Mouse (Mus musculus): ENCODE results near the gene Plekha7. TPM values are rescaled to one million over a fixed set of nuclear protein-coding genes. Genes with fewer than 3 reads are reported as not detected.

Plekha7 gene
- total and polyA plus RNA-seq, 2 experiments from 2014 or later: 7.9 to 22.8 TPM

GRCm38 (mm10) chr7:116230811-116231609 lies 77.2 kb downstream of the Plekha7 start:
- WGBS: 73% methylated on average over 11 of the region's 11 CpGs
- H3K4me2 ChIP-seq (ENCODE audit: low read depth, low read length): no peak overlapping the region
- no peak overlapping the region for H3K27ac ChIP-seq
- TF ChIP-seq CTCF (IDR thresholded peaks at IDR 0.05; ENCODE audit: low read depth): no peak
- H3K36me3 ChIP-seq (ENCODE audit: insufficient read depth, low read length): no peaks in the 10 kb centered on the region
- DNase-seq (ENCODE audit: low spot score): no peak
- H3K4me3 ChIP-seq (ENCODE audit: low read length): no peak overlapping the region
- H3K9me3 ChIP-seq (ENCODE audit: low read length): no peaks in the 10 kb centered on the region
- H3K4me1 ChIP-seq (ENCODE audit: insufficient read depth, low read length): peaks cover 21% of the 10 kb centered on the region; the same call in 1 of the 2 replicates
- no peak for ATAC-seq
- no peak overlapping the region for H3K9ac ChIP-seq (replicated peaks; ENCODE audit: low read length)
- H3K27me3 ChIP-seq (ENCODE audit: insufficient read depth, low read length): no peaks in the 10 kb centered on the region

DNA sequence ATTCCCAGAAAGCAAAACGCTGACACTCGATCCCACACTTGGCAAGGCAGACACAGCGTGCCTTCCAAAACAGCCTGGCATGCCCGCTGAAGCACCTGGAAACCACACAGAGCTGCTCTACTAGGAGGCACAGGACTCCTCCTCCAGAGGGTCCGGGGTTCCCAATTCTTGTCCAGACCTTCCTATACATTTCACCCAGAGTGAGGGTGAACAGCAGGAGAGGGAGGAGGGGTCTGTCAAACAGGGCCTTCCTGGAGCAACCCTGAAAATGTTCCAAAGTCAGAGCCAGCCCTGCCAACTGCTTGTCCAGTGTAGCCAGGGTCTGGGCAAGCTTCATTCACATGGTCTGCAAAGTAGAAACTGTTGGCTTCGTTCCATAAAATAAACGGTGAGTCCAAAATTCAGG lies 81.3 kb downstream of the Plekha7 start:
- peak overlapping the region; percentile 34; the same call in 1 of the 2 replicates for H3K27ac ChIP-seq
- no peaks in the 10 kb centered on the region for H3K9me3 ChIP-seq (ENCODE audit: low read length)
- H3K27me3 ChIP-seq (ENCODE audit: insufficient read depth, low read length): no peaks in the 10 kb centered on the region
- H3K4me3 ChIP-seq (ENCODE audit: low read length): no peak overlapping the region
- WGBS: 46% methylated on average over 7 of the region's 7 CpGs
- TF ChIP-seq CTCF (IDR thresholded peaks at IDR 0.05; ENCODE audit: low read depth): no peak
- peaks cover 23% of the 10 kb centered on the region for H3K4me1 ChIP-seq (ENCODE audit: insufficient read depth, low read length)
- H3K4me2 ChIP-seq (ENCODE audit: low read depth, low read length): 0 out of 2 replicates have a peak overlapping the region, but pooled peaks have one; percentile 6
- H3K9ac ChIP-seq (replicated peaks; ENCODE audit: low read length): no peak overlapping the region
- DNase-seq (ENCODE audit: low spot score) (peak; percentile 74), ATAC-seq (peak; percentile 41; the same call in 1 of the 2 replicates)
- H3K36me3 ChIP-seq (ENCODE audit: insufficient read depth, low read length): no peaks in the 10 kb centered on the region

DNA sequence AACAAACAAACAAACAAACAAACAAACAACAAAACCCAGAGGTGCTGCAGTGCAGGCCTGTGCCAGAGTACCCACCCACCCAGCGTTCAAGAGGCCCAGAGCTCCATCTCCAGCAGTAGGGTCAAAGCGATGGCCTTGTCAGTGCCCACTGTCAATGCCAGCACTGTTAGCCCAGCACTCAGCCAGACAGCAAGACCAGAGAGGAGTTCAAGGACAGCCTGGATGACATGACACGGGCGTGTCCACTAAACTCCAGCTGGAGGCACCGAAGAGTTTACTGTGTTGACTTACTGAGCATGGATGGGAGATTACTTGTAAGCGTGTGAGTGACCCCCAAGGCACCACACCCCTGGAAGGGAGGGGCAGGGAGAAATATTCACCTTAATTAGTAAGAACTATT lies 81.9 kb downstream of the Plekha7 start:
- DNase-seq (ENCODE audit: low spot score): no peak
- Histone ChIP-seq H3K27me3 (ENCODE audit: insufficient read depth, low read length) (no peaks in the 10 kb centered on the region), H3K9me3 (ENCODE audit: low read length) (no peaks in the 10 kb centered on the region), H3K4me2 (ENCODE audit: low read depth, low read length) (0 out of 2 replicates have a peak overlapping the region, but pooled peaks have one; percentile 6), H3K36me3 (ENCODE audit: insufficient read depth, low read length) (no peaks in the 10 kb centered on the region), H3K4me1 (ENCODE audit: insufficient read depth, low read length) (peaks cover 25% of the 10 kb centered on the region), H3K27ac (no peak overlapping the region), H3K9ac (replicated peaks; ENCODE audit: low read length) (no peak overlapping the region), H3K4me3 (ENCODE audit: low read length) (no peak overlapping the region)
- ATAC-seq: no peak
- 86% methylated on average over 6 of the region's 6 CpGs for WGBS
- no peak for TF ChIP-seq CTCF (IDR thresholded peaks at IDR 0.05; ENCODE audit: low read depth)

GRCm38 (mm10) chr7:116224543-116224942 lies 83.6 kb downstream of the Plekha7 start:
- no peaks in the 10 kb centered on the region for H3K9me3 ChIP-seq (ENCODE audit: low read length)
- WGBS: 70% methylated on average over 2 of the region's 2 CpGs
- no peaks in the 10 kb centered on the region for H3K36me3 ChIP-seq (ENCODE audit: insufficient read depth, low read length)
- DNase-seq (ENCODE audit: low spot score): no peak
- no peak for ATAC-seq
- H3K27me3 ChIP-seq (ENCODE audit: insufficient read depth, low read length): no peaks in the 10 kb centered on the region
- no peak overlapping the region for H3K27ac ChIP-seq
- no peak overlapping the region for H3K9ac ChIP-seq (replicated peaks; ENCODE audit: low read length)
- peaks cover 28% of the 10 kb centered on the region for H3K4me1 ChIP-seq (ENCODE audit: insufficient read depth, low read length)
- no peak overlapping the region for H3K4me3 ChIP-seq (ENCODE audit: low read length)
- H3K4me2 ChIP-seq (ENCODE audit: low read depth, low read length): no peak overlapping the region
- TF ChIP-seq CTCF (IDR thresholded peaks at IDR 0.05; ENCODE audit: low read depth): no peak

- Histone ChIP-seq H3K9ac (replicated peaks; ENCODE audit: low read length) (no peak overlapping the region), H3K4me3 (ENCODE audit: low read length) (no peak overlapping the region), H3K4me1 (ENCODE audit: insufficient read depth, low read length) (peaks cover 28% of the 10 kb centered on the region), H3K27ac (no peak overlapping the region), H3K27me3 (ENCODE audit: insufficient read depth, low read length) (no peaks in the 10 kb centered on the region), H3K36me3 (ENCODE audit: insufficient read depth, low read length) (no peaks in the 10 kb centered on the region), H3K4me2 (ENCODE audit: low read depth, low read length) (no peak overlapping the region), H3K9me3 (ENCODE audit: low read length) (no peaks in the 10 kb centered on the region)
- DNase-seq (ENCODE audit: low spot score) (no peak), ATAC-seq (peak; percentile 27; the same call in 1 of the 2 replicates)
- WGBS: 35% methylated on average over 14 of the region's 14 CpGs
- 0 out of 2 replicates have a peak, but pooled peaks have one; percentile 14 for TF ChIP-seq CTCF (IDR thresholded peaks at IDR 0.05; ENCODE audit: low read depth)
Observed at GRCm38 (mm10) chr7:116223010-116223783, 85.0 kb downstream of the Plekha7 start.

- DNase-seq (ENCODE audit: low spot score) (no peak), ATAC-seq (peak; percentile 31; the same call in 1 of the 2 replicates)
- TF ChIP-seq CTCF (IDR thresholded peaks at IDR 0.05; ENCODE audit: low read depth): no peak
- no peaks in the 10 kb centered on the region for H3K27me3 ChIP-seq (ENCODE audit: insufficient read depth, low read length)
- H3K9ac ChIP-seq (replicated peaks; ENCODE audit: low read length): no peak overlapping the region
- no peak overlapping the region for H3K4me3 ChIP-seq (ENCODE audit: low read length)
- WGBS: 51% methylated on average over 8 of the region's 8 CpGs
- H3K27ac ChIP-seq: no peak overlapping the region
- H3K36me3 ChIP-seq (ENCODE audit: insufficient read depth, low read length): no peaks in the 10 kb centered on the region
- no peak overlapping the region for H3K4me2 ChIP-seq (ENCODE audit: low read depth, low read length)
- no peaks in the 10 kb centered on the region for H3K9me3 ChIP-seq (ENCODE audit: low read length)
- H3K4me1 ChIP-seq (ENCODE audit: insufficient read depth, low read length): peaks cover 24% of the 10 kb centered on the region
Observed at GRCm38 (mm10) chr7:116222288-116223009, 85.7 kb downstream of the Plekha7 start.

Measured in hindbrain, postnatal 0 days (tissue).